Mouse (Mus musculus): ENCODE data around the gene Hist1h2bp. TPM values are rescaled to one million over a fixed set of nuclear protein-coding genes. Genes with fewer than 3 reads are reported as not detected.

Hist1h2bp gene
- polyA plus RNA-seq (2012; rRNA removed; ENCODE audit: low replicate concordance): 2.6 and 4.6 TPM in 2 replicates

GRCm38 (mm10) chr13:21786899-21787629, at the start of gene Hist1h2bp, which contains the start of gene Hist1h2an:
Gene Hist1h2bp, plus strand, starts transcription at chr13:21787461.
Gene Hist1h2an, minus strand, starts transcription at chr13:21787218.

GRCm38 (mm10) chr13:21750159-21751017, 36.9 kb upstream of the Hist1h2bp start, which contains the start of gene Hist1h4k:
Gene Hist1h4k, minus strand, starts transcription at chr13:21750505.

GRCm38 (mm10) chr13:21753524-21754285, 33.6 kb upstream of the Hist1h2bp start, which contains the start of the genes Hist1h2ak and Hist1h2bn:
Gene Hist1h2ak, minus strand, starts transcription at chr13:21753827.
Gene Hist1h2bn, plus strand, starts transcription at chr13:21754123.

GRCm38 (mm10) chr13:21779767-21780731, 7.2 kb upstream of the Hist1h2bp start, which contains the start of gene Hist1h1b:
Gene Hist1h1b, minus strand, starts transcription at chr13:21780625.

GRCm38 (mm10) chr13:21783255-21783617, 4.0 kb upstream of the Hist1h2bp start, which contains the start of gene Hist1h3i:
Gene Hist1h3i, minus strand, starts transcription at chr13:21783370.

GRCm38 (mm10) chr13:21810073-21810472, 22.8 kb downstream of the Hist1h2bp start, which contains the start of the genes Hist1h2bq and Hist1h2ao:
Gene Hist1h2bq, minus strand, starts transcription at chr13:21810197.
Gene Hist1h2ao, plus strand, starts transcription at chr13:21810465.

GRCm38 (mm10) chr13:21811539-21811938, 24.3 kb downstream of the Hist1h2bp start, which contains the start of gene Hist1h4m:
Gene Hist1h4m, plus strand, starts transcription at chr13:21811746.

GRCm38 (mm10) chr13:21831418-21832394, 44.4 kb downstream of the Hist1h2bp start, which contains the start of gene Hist1h4n:
Gene Hist1h4n, minus strand, starts transcription at chr13:21832196.

GRCm38 (mm10) chr13:21833461-21833860, 46.2 kb downstream of the Hist1h2bp start, which contains the start of the genes Hist1h2ap and Hist1h2br:
Gene Hist1h2ap, minus strand, starts transcription at chr13:21833507.
Gene Hist1h2br, plus strand, starts transcription at chr13:21833743.

Other genes starting within 250 kb of the Hist1h2bp start
- not detected in 2 replicates for gene Olfr1366, start 244.7 kb upstream of the Hist1h2bp start, polyA plus RNA-seq (2012; rRNA removed; ENCODE audit: low replicate concordance)
- gene Olfr1535, start 227.6 kb upstream of the Hist1h2bp start, polyA plus RNA-seq (2012; rRNA removed; ENCODE audit: low replicate concordance): not detected in 2 replicates
- gene Olfr1364, start 205.7 kb upstream of the Hist1h2bp start, polyA plus RNA-seq (2012; rRNA removed; ENCODE audit: low replicate concordance): not detected in 2 replicates
- not detected in 2 replicates for gene Olfr1362, start 173.4 kb upstream of the Hist1h2bp start, polyA plus RNA-seq (2012; rRNA removed; ENCODE audit: low replicate concordance)
- gene Olfr11, start 144.9 kb upstream of the Hist1h2bp start, polyA plus RNA-seq (2012; rRNA removed; ENCODE audit: low replicate concordance): not detected in 2 replicates
- gene Olfr1361, start 124.1 kb upstream of the Hist1h2bp start, polyA plus RNA-seq (2012; rRNA removed; ENCODE audit: low replicate concordance): not detected in 2 replicates
- not detected in 2 replicates for gene Olfr1360, start 110.1 kb upstream of the Hist1h2bp start, polyA plus RNA-seq (2012; rRNA removed; ENCODE audit: low replicate concordance)
- gene Olfr1359, start 89.3 kb upstream of the Hist1h2bp start, polyA plus RNA-seq (2012; rRNA removed; ENCODE audit: low replicate concordance): not detected in 2 replicates
- gene Hist1h2bl, start 71.3 kb upstream of the Hist1h2bp start, polyA plus RNA-seq (2012; rRNA removed; ENCODE audit: low replicate concordance): 7.5 and 8.8 TPM in 2 replicates
- 13.1 and 96.4 TPM in 2 replicates for gene Hist1h2ai, start 71.0 kb upstream of the Hist1h2bp start, polyA plus RNA-seq (2012; rRNA removed; ENCODE audit: low replicate concordance)
- 70.2 and 104 TPM in 2 replicates for gene Hist1h3h, start 69.8 kb upstream of the Hist1h2bp start, polyA plus RNA-seq (2012; rRNA removed; ENCODE audit: low replicate concordance)
- 3.8 and 7.0 TPM in 2 replicates for gene Hist1h2bm, start 65.4 kb upstream of the Hist1h2bp start, polyA plus RNA-seq (2012; rRNA removed; ENCODE audit: low replicate concordance)
- gene Hist1h4j, start 52.4 kb upstream of the Hist1h2bp start, polyA plus RNA-seq (2012; rRNA removed; ENCODE audit: low replicate concordance): 3.1 and 3.3 TPM in 2 replicates
- gene Hist1h4k, start 37.0 kb upstream of the Hist1h2bp start, polyA plus RNA-seq (2012; rRNA removed; ENCODE audit: low replicate concordance): 26.4 and 32.3 TPM in 2 replicates
- 28.1 and 60.3 TPM in 2 replicates for gene Hist1h2ak, start 33.6 kb upstream of the Hist1h2bp start, polyA plus RNA-seq (2012; rRNA removed; ENCODE audit: low replicate concordance)
- 10.3 and 18.9 TPM in 2 replicates for gene Hist1h2bn, start 33.3 kb upstream of the Hist1h2bp start, polyA plus RNA-seq (2012; rRNA removed; ENCODE audit: low replicate concordance)
- 1.6 and 2.1 TPM in 2 replicates for gene Hist1h1b, start 6.8 kb upstream of the Hist1h2bp start, polyA plus RNA-seq (2012; rRNA removed; ENCODE audit: low replicate concordance)
- 76.2 and 99.7 TPM in 2 replicates for gene Hist1h3i, start 4.1 kb upstream of the Hist1h2bp start, polyA plus RNA-seq (2012; rRNA removed; ENCODE audit: low replicate concordance)
- gene Hist1h2an, start 243 bp upstream of the Hist1h2bp start, polyA plus RNA-seq (2012; rRNA removed; ENCODE audit: low replicate concordance): 8.4 and 153 TPM in 2 replicates
- 23.5 and 27.4 TPM in 2 replicates for gene Hist1h2bq, start 22.7 kb downstream of the Hist1h2bp start, polyA plus RNA-seq (2012; rRNA removed; ENCODE audit: low replicate concordance)
- not detected in 2 replicates for gene Hist1h2ao, start 23.0 kb downstream of the Hist1h2bp start, polyA plus RNA-seq (2012; rRNA removed; ENCODE audit: low replicate concordance)
- gene Hist1h4m, start 24.3 kb downstream of the Hist1h2bp start, polyA plus RNA-seq (2012; rRNA removed; ENCODE audit: low replicate concordance): 1.3 and 6.9 TPM in 2 replicates
- 20.7 and 25.5 TPM in 2 replicates for gene Hist1h4n, start 44.7 kb downstream of the Hist1h2bp start, polyA plus RNA-seq (2012; rRNA removed; ENCODE audit: low replicate concordance)
- 223 and 1,937 TPM in 2 replicates for gene Hist1h2ap, start 46.0 kb downstream of the Hist1h2bp start, polyA plus RNA-seq (2012; rRNA removed; ENCODE audit: low replicate concordance)
- gene Hist1h2br, start 46.3 kb downstream of the Hist1h2bp start, polyA plus RNA-seq (2012; rRNA removed; ENCODE audit: low replicate concordance): 22.5 and 29.8 TPM in 2 replicates
- gene Zfp184, start 157.6 kb downstream of the Hist1h2bp start, polyA plus RNA-seq (2012; rRNA removed; ENCODE audit: low replicate concordance): 0.14 and 0.51 TPM in 2 replicates
- not detected in 2 replicates for gene Pom121l2, start 193.7 kb downstream of the Hist1h2bp start, polyA plus RNA-seq (2012; rRNA removed; ENCODE audit: low replicate concordance)
- gene Prss16, start 222.3 kb downstream of the Hist1h2bp start, polyA plus RNA-seq (2012; rRNA removed; ENCODE audit: low replicate concordance): 1.4 and 2.5 TPM in 2 replicates
- 34.5 and 86.3 TPM in 2 replicates for gene Hist1h2ah, start 248.1 kb downstream of the Hist1h2bp start, polyA plus RNA-seq (2012; rRNA removed; ENCODE audit: low replicate concordance)
- gene Hist1h2bk, start 248.4 kb downstream of the Hist1h2bp start, polyA plus RNA-seq (2012; rRNA removed; ENCODE audit: low replicate concordance): 17.4 and 23.1 TPM in 2 replicates